Mouse (Mus musculus): ENCODE data around the gene Stk10. TPM values are rescaled to one million over a fixed set of nuclear protein-coding genes. Genes with fewer than 3 reads are reported as not detected.

Stk10 gene
- total and polyA plus RNA-seq, 3 experiments, result 31.0 to 52.1 (median 36.0) TPM

- DNase-seq (ENCODE audit: low spot score) (no peak), ATAC-seq (ENCODE audit: extremely low read depth, insufficient number of reproducible peaks, low FRiP score, poor library complexity, severe bottlenecking) (0 out of 2 replicates have a peak, but pooled peaks have one; percentile 22)
- H3K4me1 ChIP-seq (ENCODE audit: insufficient read depth, low read depth, low read length), result no peaks in the 10 kb centered on the region
- no peaks in the 10 kb centered on the region for H3K36me3 ChIP-seq (replicated peaks)
- H3K27me3 ChIP-seq (ENCODE audit: insufficient read depth, low read length), result peaks cover 5% of the 10 kb centered on the region; the same call in 1 of the 2 replicates
- TF ChIP-seq GATA2 (IDR thresholded peaks at IDR 0.05; ENCODE audit: borderline replicate concordance, low read depth, low read length) (no peak), GATA1 (IDR thresholded peaks at IDR 0.05; ENCODE audit: borderline replicate concordance, low read length) (no peak), POLR2AphosphoS5 (IDR thresholded peaks at IDR 0.05; ENCODE audit: insufficient replicate concordance, low read depth, low read length) (no peak), CTCF (IDR thresholded peaks at IDR 0.05; ENCODE audit: low read depth, low read length) (no peak), TAL1 (conservative IDR thresholded peaks at IDR 0.05; ENCODE audit: low read depth, low read length) (no peak)
- H3K4me3 ChIP-seq (ENCODE audit: low read depth, low read length), result no peak overlapping the region
- H3K9me3 ChIP-seq (replicated peaks), result no peaks in the 10 kb centered on the region
Measured at GRCm38 (mm10) chr11:32488808-32489670, 44.1 kb upstream of the Stk10 start.

GRCm38 (mm10) chr11:32491079-32491478 is 42.0 kb upstream of the Stk10 start:
- Histone ChIP-seq H3K9me3 (replicated peaks) (no peaks in the 10 kb centered on the region), H3K36me3 (replicated peaks) (no peaks in the 10 kb centered on the region), H3K4me3 (ENCODE audit: low read depth, low read length) (no peak overlapping the region), H3K4me1 (ENCODE audit: insufficient read depth, low read depth, low read length) (no peaks in the 10 kb centered on the region), H3K27me3 (ENCODE audit: insufficient read depth, low read length) (peaks cover 5% of the 10 kb centered on the region; the same call in 1 of the 2 replicates)
- ATAC-seq (ENCODE audit: extremely low read depth, insufficient number of reproducible peaks, low FRiP score, poor library complexity, severe bottlenecking), result no peak
- no peak for DNase-seq (ENCODE audit: low spot score)
- TF ChIP-seq GATA1 (IDR thresholded peaks at IDR 0.05; ENCODE audit: borderline replicate concordance, low read length), result no peak
- TF ChIP-seq POLR2AphosphoS5 (IDR thresholded peaks at IDR 0.05; ENCODE audit: insufficient replicate concordance, low read depth, low read length), result no peak
- TF ChIP-seq TAL1 (conservative IDR thresholded peaks at IDR 0.05; ENCODE audit: low read depth, low read length), result no peak
- TF ChIP-seq CTCF (IDR thresholded peaks at IDR 0.05; ENCODE audit: low read depth, low read length), result no peak
- TF ChIP-seq GATA2 (IDR thresholded peaks at IDR 0.05; ENCODE audit: borderline replicate concordance, low read depth, low read length), result no peak

- TF ChIP-seq GATA1 (IDR thresholded peaks at IDR 0.05; ENCODE audit: borderline replicate concordance, low read length) (no peak), CTCF (IDR thresholded peaks at IDR 0.05; ENCODE audit: low read depth, low read length) (no peak), POLR2AphosphoS5 (IDR thresholded peaks at IDR 0.05; ENCODE audit: insufficient replicate concordance, low read depth, low read length) (no peak), GATA2 (IDR thresholded peaks at IDR 0.05; ENCODE audit: borderline replicate concordance, low read depth, low read length) (no peak), TAL1 (conservative IDR thresholded peaks at IDR 0.05; ENCODE audit: low read depth, low read length) (no peak)
- H3K36me3 ChIP-seq (replicated peaks), result no peaks in the 10 kb centered on the region
Measured at GRCm38 (mm10) chr11:32493312-32493711, 39.8 kb upstream of the Stk10 start.

GRCm38 (mm10) chr11:32495283-32495682 is 37.8 kb upstream of the Stk10 start:
- Histone ChIP-seq H3K4me1 (ENCODE audit: insufficient read depth, low read depth, low read length) (no peaks in the 10 kb centered on the region), H3K9me3 (replicated peaks) (no peaks in the 10 kb centered on the region), H3K4me3 (ENCODE audit: low read depth, low read length) (no peak overlapping the region), H3K27me3 (ENCODE audit: insufficient read depth, low read length) (no peaks in the 10 kb centered on the region; the same call in 1 of the 2 replicates), H3K36me3 (replicated peaks) (no peaks in the 10 kb centered on the region)
- no peak for DNase-seq (ENCODE audit: low spot score)
- no peak for TF ChIP-seq CTCF (IDR thresholded peaks at IDR 0.05; ENCODE audit: low read depth, low read length)
- no peak for TF ChIP-seq POLR2AphosphoS5 (IDR thresholded peaks at IDR 0.05; ENCODE audit: insufficient replicate concordance, low read depth, low read length)
- no peak for ATAC-seq (ENCODE audit: extremely low read depth, insufficient number of reproducible peaks, low FRiP score, poor library complexity, severe bottlenecking)

More at GRCm38 (mm10) chr11:32493312-32493711, 39.8 kb upstream of the Stk10 start:
- H3K4me3 ChIP-seq (ENCODE audit: low read depth, low read length), result no peak overlapping the region
- H3K4me1 ChIP-seq (ENCODE audit: insufficient read depth, low read depth, low read length), result no peaks in the 10 kb centered on the region
- no peaks in the 10 kb centered on the region for H3K9me3 ChIP-seq (replicated peaks)
- no peak for ATAC-seq (ENCODE audit: extremely low read depth, insufficient number of reproducible peaks, low FRiP score, poor library complexity, severe bottlenecking)
- no peaks in the 10 kb centered on the region; the same call in 1 of the 2 replicates for H3K27me3 ChIP-seq (ENCODE audit: insufficient read depth, low read length)
- no peak for DNase-seq (ENCODE audit: low spot score)

- Histone ChIP-seq H3K4me1 (ENCODE audit: insufficient read depth, low read depth, low read length) (no peaks in the 10 kb centered on the region), H3K36me3 (replicated peaks) (no peaks in the 10 kb centered on the region), H3K9me3 (replicated peaks) (no peaks in the 10 kb centered on the region), H3K4me3 (ENCODE audit: low read depth, low read length) (no peak overlapping the region), H3K27me3 (ENCODE audit: insufficient read depth, low read length) (0 out of 2 replicates have a peak, but pooled peaks cover 2% of the 10 kb centered on the region)
- ATAC-seq (ENCODE audit: extremely low read depth, insufficient number of reproducible peaks, low FRiP score, poor library complexity, severe bottlenecking) (no peak), DNase-seq (ENCODE audit: low spot score) (no peak)
- TF ChIP-seq CTCF (IDR thresholded peaks at IDR 0.05; ENCODE audit: low read depth, low read length) (no peak), GATA1 (IDR thresholded peaks at IDR 0.05; ENCODE audit: borderline replicate concordance, low read length) (no peak), POLR2AphosphoS5 (IDR thresholded peaks at IDR 0.05; ENCODE audit: insufficient replicate concordance, low read depth, low read length) (no peak), GATA2 (IDR thresholded peaks at IDR 0.05; ENCODE audit: borderline replicate concordance, low read depth, low read length) (no peak), TAL1 (conservative IDR thresholded peaks at IDR 0.05; ENCODE audit: low read depth, low read length) (no peak)
Measured at GRCm38 (mm10) chr11:32498757-32499535, 34.2 kb upstream of the Stk10 start.

GRCm38 (mm10) chr11:32499931-32500330 is 33.2 kb upstream of the Stk10 start:
- TF ChIP-seq GATA2 (IDR thresholded peaks at IDR 0.05; ENCODE audit: borderline replicate concordance, low read depth, low read length) (no peak), POLR2AphosphoS5 (IDR thresholded peaks at IDR 0.05; ENCODE audit: insufficient replicate concordance, low read depth, low read length) (no peak), TAL1 (conservative IDR thresholded peaks at IDR 0.05; ENCODE audit: low read depth, low read length) (no peak), GATA1 (IDR thresholded peaks at IDR 0.05; ENCODE audit: borderline replicate concordance, low read length) (no peak), CTCF (IDR thresholded peaks at IDR 0.05; ENCODE audit: low read depth, low read length) (no peak)
- Histone ChIP-seq H3K27me3 (ENCODE audit: insufficient read depth, low read length) (0 out of 2 replicates have a peak, but pooled peaks cover 2% of the 10 kb centered on the region), H3K36me3 (replicated peaks) (no peaks in the 10 kb centered on the region), H3K9me3 (replicated peaks) (no peaks in the 10 kb centered on the region), H3K4me1 (ENCODE audit: insufficient read depth, low read depth, low read length) (no peaks in the 10 kb centered on the region), H3K4me3 (ENCODE audit: low read depth, low read length) (no peak overlapping the region)
- DNase-seq (ENCODE audit: low spot score), result no peak
- no peak for ATAC-seq (ENCODE audit: extremely low read depth, insufficient number of reproducible peaks, low FRiP score, poor library complexity, severe bottlenecking)

Data from G1E (cell line).